Mouse (Mus musculus) macrophage (primary cell): ENCODE measurements around the gene Hba-x. TPM values are rescaled to one million over a fixed set of nuclear protein-coding genes. Genes with fewer than 3 reads are reported as not detected.

Source experiments
- H3K27ac ChIP-seq: fragments of 350-480 bp; formaldehyde crosslinking; 2 replicates; pipeline ENCODE4 v1.9.0; 2021
- H3K36me3 ChIP-seq: fragments of 350-480 bp; formaldehyde crosslinking; 2 replicates; pipeline ENCODE4 v1.9.0; 2021; ENCODE audit errors: inconsistent target
- H3K4me3 ChIP-seq: fragments of 350-480 bp; formaldehyde crosslinking; 2 replicates; pipeline ENCODE4 v1.9.0; 2021; ENCODE audit errors: inconsistent target
- H3K79me2 ChIP-seq: fragments of 350-480 bp; formaldehyde crosslinking; 2 replicates; pipeline ENCODE4 v1.9.0; 2021; ENCODE audit errors: inconsistent target
- WGBS: methylation state at CpG from one replicate; pipeline ENCODE4 v1.1.7; 2026; ENCODE audit warnings: inconsistent platforms; ENCODE audit not compliant: missing documents; 5-methylcytosine and 5-hydroxymethylcytosine counted together
- polyA plus RNA-seq: library from polyadenylated mRNA; stranded (reverse); fragments of 250-400 nt; gene quantifications from 3 replicates; pipeline ENCODE4 v1.2.4, GENCODE M21; 2018; ENCODE audit warnings: inconsistent platforms
- total RNA-seq, 78 experiments: library from RNA; depleted of rRNA; stranded (reverse); fragments of 250-400 nt; gene quantifications; 1 replicate in 9 of 78; 2 replicates in 24 of 78; 3 replicates in 43 of 78; 4 replicates in 2 of 78; pipeline ENCODE4 v1.2.4; 2018; ENCODE audit warnings: inconsistent platforms in 56 of 78

The Hba-x gene
- not detected for total RNA-seq (2018; cell fraction: chromatin; rRNA removed)
- total RNA-seq (2018; cell fraction: cytosol; rRNA removed) = not detected
- not detected for total RNA-seq (2018; cell fraction: nucleus; rRNA removed)
- not detected in 3 replicates for polyA plus RNA-seq

GRCm38 (mm10) chr11:32276347-32276746 lies at the start of gene Hba-x:
Hba-x (plus strand) TSS chr11:32276400.
- Histone ChIP-seq H3K27ac (no peak within 1 kb of the TSS), H3K79me2 (no peaks in the 10 kb centered on the region), H3K36me3 (no peaks in the 10 kb centered on the region), H3K4me3 (no peak within 1 kb of the TSS)
- WGBS = 94% methylated on average over 3 of the region's 3 CpGs

- 0 out of 2 replicates have a peak, but pooled peaks cover 2% of the 10 kb centered on the region for H3K36me3 ChIP-seq
- H3K27ac ChIP-seq = peak overlapping the region; percentile 15; the same call in 1 of the 2 replicates
- H3K4me3 ChIP-seq = peak overlapping the region; percentile 38
- no peaks in the 10 kb centered on the region for H3K79me2 ChIP-seq
- whole genome bisulfite sequencing = 20% methylated on average over 1 of the region's 1 CpGs
Measured at GRCm38 (mm10) chr11:32227041-32227440, 49.2 kb upstream of the Hba-x start.

GRCm38 (mm10) chr11:32227555-32227954 lies 48.6 kb upstream of the Hba-x start:
- 96% methylated on average over 9 of the region's 9 CpGs for WGBS
- H3K4me3 ChIP-seq = no peak overlapping the region
- no peaks in the 10 kb centered on the region for H3K79me2 ChIP-seq
- H3K27ac ChIP-seq = no peak overlapping the region
- peaks cover 6% of the 10 kb centered on the region; the same call in 1 of the 2 replicates for H3K36me3 ChIP-seq

- no peaks in the 10 kb centered on the region for H3K79me2 ChIP-seq
- no peak overlapping the region for H3K27ac ChIP-seq
- peaks cover 6% of the 10 kb centered on the region; the same call in 1 of the 2 replicates for H3K36me3 ChIP-seq
- no peak overlapping the region for H3K4me3 ChIP-seq
- 96% methylated on average over 3 of the region's 3 CpGs for WGBS
Measured at GRCm38 (mm10) chr11:32228292-32228845, 47.8 kb upstream of the Hba-x start.

GRCm38 (mm10) chr11:32230220-32230619 lies 46.0 kb upstream of the Hba-x start:
- peaks cover 24% of the 10 kb centered on the region; the same call in 1 of the 2 replicates for H3K36me3 ChIP-seq
- H3K4me3 ChIP-seq = no peak overlapping the region
- no peaks in the 10 kb centered on the region for H3K79me2 ChIP-seq
- 84% methylated on average over 4 of the region's 4 CpGs for WGBS
- no peak overlapping the region for H3K27ac ChIP-seq

- Histone ChIP-seq H3K4me3 (no peak overlapping the region), H3K36me3 (peaks cover 26% of the 10 kb centered on the region; the same call in 1 of the 2 replicates), H3K27ac (no peak overlapping the region), H3K79me2 (no peaks in the 10 kb centered on the region)
- 44% methylated on average over 2 of the region's 2 CpGs for WGBS
Measured at GRCm38 (mm10) chr11:32231125-32231524, 45.1 kb upstream of the Hba-x start.

DNA sequence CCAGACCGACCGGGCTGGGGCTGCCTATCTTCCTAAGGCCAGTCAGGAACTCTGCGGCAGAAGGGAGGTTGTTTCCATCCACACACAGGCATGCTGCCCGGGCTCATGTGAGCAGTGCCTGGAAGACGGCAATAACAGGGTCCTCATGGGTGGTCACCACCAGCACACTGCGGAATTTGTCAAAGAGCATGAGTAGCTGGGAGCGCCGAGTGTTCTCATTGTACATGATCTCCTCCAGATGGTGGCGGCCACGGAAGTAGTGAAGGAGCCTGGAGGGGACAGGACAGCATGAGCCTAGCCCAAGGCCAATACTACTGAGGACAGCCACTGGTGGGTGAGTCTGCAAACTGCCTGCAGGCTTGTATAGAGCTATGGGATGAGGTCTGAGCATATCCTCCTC lies 43.4 kb upstream of the Hba-x start:
- no peak overlapping the region for H3K27ac ChIP-seq
- H3K36me3 ChIP-seq = peaks cover 34% of the 10 kb centered on the region; the same call in 1 of the 2 replicates
- WGBS = 94% methylated on average over 10 of the region's 10 CpGs
- H3K4me3 ChIP-seq = no peak overlapping the region
- no peaks in the 10 kb centered on the region for H3K79me2 ChIP-seq

DNA sequence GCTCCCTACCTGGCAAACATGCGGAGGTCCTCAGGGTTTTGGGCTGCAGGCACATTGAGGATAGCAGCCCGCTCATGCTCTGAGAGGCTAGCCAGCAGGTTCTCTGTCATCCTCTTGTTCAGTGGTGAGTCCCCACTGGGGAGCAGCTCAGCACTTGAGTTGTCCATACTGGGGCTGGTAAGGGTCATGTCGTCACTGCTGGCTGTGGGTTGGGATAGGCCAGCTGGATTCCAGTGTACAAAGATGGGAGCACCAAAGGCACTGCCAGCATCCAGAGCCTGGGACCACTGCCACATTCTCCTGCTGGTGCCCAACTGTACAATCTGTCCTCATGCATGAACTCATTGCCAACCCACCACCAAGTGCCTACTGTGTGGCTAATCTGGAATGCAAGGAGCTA lies 42.3 kb upstream of the Hba-x start:
- Histone ChIP-seq H3K79me2 (no peaks in the 10 kb centered on the region), H3K4me3 (no peak overlapping the region), H3K36me3 (peaks cover 34% of the 10 kb centered on the region; the same call in 1 of the 2 replicates), H3K27ac (no peak overlapping the region)
- 96% methylated on average over 3 of the region's 3 CpGs for WGBS

- Histone ChIP-seq H3K4me3 (no peak overlapping the region), H3K36me3 (peaks cover 34% of the 10 kb centered on the region; the same call in 1 of the 2 replicates), H3K79me2 (no peaks in the 10 kb centered on the region), H3K27ac (no peak overlapping the region)
- 97% methylated on average over 6 of the region's 6 CpGs for WGBS
Measured at GRCm38 (mm10) chr11:32234816-32235485, 41.2 kb upstream of the Hba-x start.

- WGBS = 92% methylated on average over 3 of the region's 3 CpGs
- peaks cover 36% of the 10 kb centered on the region for H3K36me3 ChIP-seq
- H3K79me2 ChIP-seq = no peaks in the 10 kb centered on the region
- no peak overlapping the region for H3K27ac ChIP-seq
- H3K4me3 ChIP-seq = no peak overlapping the region
Measured at GRCm38 (mm10) chr11:32235646-32236045, 40.6 kb upstream of the Hba-x start.

- no peak overlapping the region for H3K4me3 ChIP-seq
- H3K27ac ChIP-seq = no peak overlapping the region
- 94% methylated on average over 2 of the region's 2 CpGs for WGBS
- H3K36me3 ChIP-seq = peaks cover 41% of the 10 kb centered on the region
- no peaks in the 10 kb centered on the region for H3K79me2 ChIP-seq
Measured at GRCm38 (mm10) chr11:32236132-32236531, 40.1 kb upstream of the Hba-x start.

GRCm38 (mm10) chr11:32236712-32237410 lies 39.3 kb upstream of the Hba-x start:
- 80% methylated on average over 9 of the region's 9 CpGs for WGBS
- Histone ChIP-seq H3K4me3 (no peak overlapping the region), H3K36me3 (peaks cover 42% of the 10 kb centered on the region), H3K79me2 (no peaks in the 10 kb centered on the region), H3K27ac (no peak overlapping the region)

DNA sequence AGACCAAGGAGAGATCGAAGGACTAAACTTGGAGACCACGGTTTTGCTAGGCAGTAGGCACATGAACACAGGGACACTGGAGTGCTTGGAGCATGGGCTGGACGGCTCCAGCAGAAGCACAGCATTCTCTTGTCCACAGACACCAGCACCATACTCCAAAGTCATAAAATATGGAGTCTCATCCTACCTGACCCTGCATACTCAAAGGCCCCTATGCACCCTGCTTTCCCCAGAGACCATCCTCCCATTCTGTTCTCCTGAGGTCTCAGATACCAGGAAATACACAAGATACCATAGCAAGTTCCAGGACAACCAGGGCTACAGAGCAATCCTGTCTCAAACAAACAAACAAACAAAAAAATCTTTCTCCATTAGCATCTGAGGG lies 38.8 kb upstream of the Hba-x start:
- H3K79me2 ChIP-seq = no peaks in the 10 kb centered on the region
- H3K4me3 ChIP-seq = no peak overlapping the region
- 94% methylated on average over 3 of the region's 3 CpGs for WGBS
- peaks cover 37% of the 10 kb centered on the region for H3K36me3 ChIP-seq
- H3K27ac ChIP-seq = no peak overlapping the region

GRCm38 (mm10) chr11:32238093-32238860 lies 37.9 kb upstream of the Hba-x start:
- 41% methylated on average over 4 of the region's 5 CpGs for WGBS
- peaks cover 40% of the 10 kb centered on the region for H3K36me3 ChIP-seq
- H3K79me2 ChIP-seq = no peaks in the 10 kb centered on the region
- no peak overlapping the region for H3K27ac ChIP-seq
- no peak overlapping the region for H3K4me3 ChIP-seq
